Mouse (Mus musculus): Measurements from ENCODE around the gene Micall2.

DNA sequence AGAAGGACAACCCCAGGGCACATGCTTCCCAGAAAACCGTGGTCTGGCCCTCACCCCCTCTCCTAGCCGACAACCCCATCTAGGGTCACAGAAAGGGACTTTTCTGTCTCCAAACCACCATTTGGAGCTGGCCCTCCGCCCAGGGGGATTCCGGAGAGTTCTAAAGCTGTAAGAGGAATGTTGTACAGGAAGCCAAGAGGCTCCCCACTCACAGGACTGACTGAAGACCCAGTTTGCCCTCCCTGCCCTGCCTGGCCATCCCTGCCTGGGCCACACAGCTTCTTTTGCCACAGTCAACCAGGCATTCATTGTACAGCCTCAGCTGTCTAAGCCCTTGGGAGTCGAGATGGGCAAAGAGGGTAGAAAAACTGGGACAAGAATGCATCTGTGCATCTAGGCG lies 17.6 kb downstream of the Micall2 start:
- no peak for TF ChIP-seq POLR2A (IDR thresholded peaks at IDR 0.05; ENCODE audit: extremely low read depth, insufficient read depth, low read length)
- no peak for TF ChIP-seq CTCF (IDR thresholded peaks at IDR 0.05; ENCODE audit: low read depth, low read length)
